Mouse (Mus musculus): ENCODE results near the gene Cd244a. TPM values are rescaled to one million over a fixed set of nuclear protein-coding genes. Genes with fewer than 3 reads are reported as not detected.

Gene Cd244a
- total RNA-seq, 2 experiments from 2014 or later: 0.38 to 0.41 TPM

- intact Hi-C loops (cut with DNase I): loop anchor here (5.0 kb wide), 1 partner anchor 206 kb away; the partner anchor contains the start of gene Klhdc9
- DNase-seq: no peak
These were observed 9.4 kb downstream of the Cd244a start for GRCm38 (mm10) chr1:171568436-171568835.

GRCm38 (mm10) chr1:171577168-171577567 is 18.2 kb downstream of the Cd244a start:
- intact Hi-C loops (cut with DNase I): no loop called here
- no peak for DNase-seq

- DNase-seq: no peak
- intact Hi-C loops (cut with DNase I): no loop called here
These were observed 25.6 kb downstream of the Cd244a start for GRCm38 (mm10) chr1:171584584-171584983.

GRCm38 (mm10) chr1:171604686-171605085 is 45.7 kb downstream of the Cd244a start:
- DNase-seq: no peak
- intact Hi-C loops (cut with DNase I): no loop called here

DNA sequence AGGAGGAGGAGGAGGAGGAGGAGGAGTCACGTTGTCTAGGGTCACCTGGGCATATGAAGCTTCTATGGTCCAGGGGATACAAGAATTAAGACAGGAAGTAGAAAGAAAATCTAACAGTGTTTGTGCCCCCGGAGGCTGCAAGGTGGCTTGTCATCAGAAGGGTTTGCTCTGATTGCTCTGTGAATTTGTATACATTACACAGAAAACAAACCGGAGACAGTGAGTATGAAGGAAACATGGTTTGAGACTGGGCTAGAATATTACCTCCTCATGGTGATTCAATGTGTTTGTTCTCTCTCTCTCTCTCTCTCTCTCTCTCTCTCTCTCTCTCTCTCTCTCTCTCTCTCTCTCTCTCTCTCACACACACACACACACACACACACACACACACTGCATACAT is 47.7 kb downstream of the Cd244a start:
- intact Hi-C loops (cut with DNase I): no loop called here
- DNase-seq: no peak

DNA sequence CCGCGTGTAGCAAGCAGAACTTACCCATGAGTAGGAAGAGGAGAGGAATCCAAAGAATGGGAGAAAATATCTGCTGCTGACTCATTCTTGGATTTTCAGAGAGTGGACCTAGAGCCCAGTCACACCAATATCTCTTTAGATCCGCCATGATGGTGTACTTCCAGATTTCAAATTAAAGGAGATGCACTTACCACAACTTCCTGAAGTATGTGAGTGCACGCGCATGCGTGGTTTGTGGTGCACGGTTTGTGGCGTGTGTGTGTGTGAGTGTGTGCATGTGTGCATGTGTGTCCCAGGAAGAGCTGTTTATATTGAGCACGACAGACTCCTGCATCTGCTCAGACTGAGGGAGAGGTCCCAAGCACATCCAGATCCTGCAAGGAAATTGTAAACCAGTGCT is 48.2 kb downstream of the Cd244a start, which contains the start of gene Ly9:
TSS of gene Ly9 (minus strand) at position 235 of the 400 bp plus-strand sequence.
- no peak for DNase-seq
- intact Hi-C loops (cut with DNase I): no loop called here

- intact Hi-C loops (cut with DNase I): no loop called here
- DNase-seq: no peak
These were observed 51.0 kb downstream of the Cd244a start for GRCm38 (mm10) chr1:171610026-171610425.

GRCm38 (mm10) chr1:171610781-171611180 is 51.8 kb downstream of the Cd244a start:
- intact Hi-C loops (cut with DNase I): no loop called here
- DNase-seq: no peak

- no peak for DNase-seq
- intact Hi-C loops (cut with DNase I): no loop called here
These were observed 55.0 kb downstream of the Cd244a start for GRCm38 (mm10) chr1:171613962-171614361.

DNA sequence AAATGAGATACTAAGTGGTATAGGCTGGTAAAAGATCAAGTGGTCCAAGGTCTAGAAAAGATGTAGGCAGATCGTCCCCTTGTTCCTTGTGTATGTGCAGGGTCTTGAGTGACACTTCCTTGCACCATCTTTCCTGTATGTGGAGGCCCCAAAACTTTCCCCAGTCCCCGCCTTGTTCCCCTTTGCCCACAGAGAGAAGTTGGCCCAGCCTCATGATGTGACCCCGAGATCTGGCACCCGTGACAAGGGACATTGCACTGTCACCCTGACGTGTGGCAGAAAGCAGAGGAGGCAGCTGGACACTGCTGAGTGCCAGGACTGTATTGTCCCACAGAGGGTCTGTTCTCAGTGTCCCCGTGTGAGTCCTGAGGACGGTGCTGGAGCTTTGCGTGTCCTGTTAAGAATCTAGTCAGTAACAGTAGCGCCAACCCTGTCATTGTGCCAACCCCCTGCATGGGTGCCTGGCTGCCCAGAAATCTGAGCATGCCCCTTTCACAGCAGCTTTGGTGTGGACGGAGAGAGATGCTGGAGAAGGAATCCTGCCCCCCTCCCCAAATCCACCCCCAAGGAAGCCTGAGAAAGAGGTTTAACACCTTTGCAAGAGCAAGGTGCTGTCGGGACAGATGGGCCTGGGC is 58.0 kb downstream of the Cd244a start:
- intact Hi-C loops (cut with DNase I): no loop called here
- no peak for DNase-seq

DNA sequence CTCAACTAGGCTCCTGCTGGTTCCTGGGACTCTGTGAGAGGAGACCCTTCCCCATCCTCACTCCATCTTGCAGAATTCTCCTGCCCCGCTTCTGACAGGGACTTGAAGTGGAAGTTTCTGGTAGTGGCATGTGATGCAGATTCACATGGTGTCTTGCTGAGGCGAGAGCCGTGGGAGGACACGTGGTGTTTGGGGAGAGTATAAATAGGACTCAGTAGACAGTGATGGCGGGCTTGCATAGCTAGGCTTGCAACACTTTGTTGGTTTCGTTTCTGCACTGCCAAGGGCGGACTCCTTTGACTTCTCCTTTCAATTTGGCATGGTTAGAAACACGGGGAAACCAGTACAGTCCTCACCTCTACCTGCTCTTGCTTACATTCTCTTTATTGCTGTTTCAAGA is 60.0 kb downstream of the Cd244a start:
- DNase-seq: peak in 1 of 2 experiments; percentile 11
- intact Hi-C loops (cut with DNase I): no loop called here

- intact Hi-C loops (cut with DNase I): no loop called here
These were observed 60.7 kb downstream of the Cd244a start for GRCm38 (mm10) chr1:171619645-171620044.

DNA sequence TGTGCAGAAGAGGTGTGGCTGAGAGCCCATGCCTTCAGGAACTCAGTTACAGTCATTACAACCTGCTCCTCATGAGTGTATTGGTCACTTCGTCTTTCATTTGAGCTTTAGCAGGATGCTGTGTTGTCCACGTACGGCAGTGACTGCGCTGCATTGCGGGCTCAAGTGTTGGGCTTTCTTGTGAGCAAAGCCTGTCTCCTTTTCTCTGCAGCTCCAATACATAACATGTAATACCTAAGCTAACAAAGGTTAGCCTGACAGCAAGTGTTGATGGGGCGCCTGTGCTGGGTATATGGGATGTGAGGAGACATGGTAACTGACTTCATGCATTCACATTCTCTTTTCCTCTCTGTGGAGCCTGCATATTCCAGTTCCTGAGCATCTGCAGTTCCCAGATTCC is 61.1 kb downstream of the Cd244a start:
- intact Hi-C loops (cut with DNase I): no loop called here
- DNase-seq: no peak

More at GRCm38 (mm10) chr1:171619645-171620044, 60.7 kb downstream of the Cd244a start:
- DNase-seq: no peak

- DNase-seq: no peak
- intact Hi-C loops (cut with DNase I): no loop called here
These were observed 68.8 kb downstream of the Cd244a start for GRCm38 (mm10) chr1:171627801-171628200.

GRCm38 (mm10) chr1:171629168-171629567 is 70.2 kb downstream of the Cd244a start:
- no peak for DNase-seq
- intact Hi-C loops (cut with DNase I): no loop called here

DNA sequence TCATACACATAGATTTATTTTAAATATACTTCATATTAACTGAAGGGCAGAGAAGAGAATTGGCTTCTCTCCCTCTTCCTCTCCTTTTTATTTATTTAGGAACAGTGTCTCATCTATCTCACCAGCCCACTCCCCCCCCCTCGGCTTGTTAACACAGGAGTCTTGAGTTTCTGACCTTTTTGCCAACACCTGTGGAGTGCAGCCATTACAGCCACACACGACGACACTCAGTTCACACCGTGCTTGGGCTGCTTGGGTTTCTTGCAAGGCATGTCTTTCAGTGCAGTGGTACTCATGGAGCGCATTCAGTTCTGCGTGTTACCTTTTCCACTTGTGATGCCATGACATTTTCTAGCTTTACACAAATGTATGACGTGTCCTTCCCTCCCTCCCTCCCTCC is 71.0 kb downstream of the Cd244a start:
- DNase-seq: no peak
- intact Hi-C loops (cut with DNase I): no loop called here

GRCm38 (mm10) chr1:171630912-171631311 is 71.9 kb downstream of the Cd244a start:
- intact Hi-C loops (cut with DNase I): no loop called here
- DNase-seq: no peak

DNA sequence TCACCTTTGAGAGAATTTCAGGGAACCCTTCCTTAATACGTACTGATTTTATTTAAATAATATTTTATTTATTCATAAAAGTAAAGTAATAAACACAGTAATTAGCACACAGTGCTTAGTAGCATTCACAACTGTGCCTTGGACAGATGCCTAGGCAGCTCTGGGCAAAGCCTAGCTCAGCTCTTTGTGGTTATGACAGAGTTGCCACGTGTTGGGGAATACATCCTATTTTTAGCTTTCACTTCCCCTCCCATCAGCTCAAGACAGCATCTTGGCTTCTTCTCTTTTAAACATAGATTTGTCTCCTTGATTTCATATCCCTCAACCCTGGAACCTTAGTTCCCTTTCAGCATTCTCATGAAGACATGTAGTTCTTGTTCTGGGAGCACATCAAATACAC is 72.5 kb downstream of the Cd244a start:
- intact Hi-C loops (cut with DNase I): no loop called here
- DNase-seq: peak; percentile 32 to 38

DNA sequence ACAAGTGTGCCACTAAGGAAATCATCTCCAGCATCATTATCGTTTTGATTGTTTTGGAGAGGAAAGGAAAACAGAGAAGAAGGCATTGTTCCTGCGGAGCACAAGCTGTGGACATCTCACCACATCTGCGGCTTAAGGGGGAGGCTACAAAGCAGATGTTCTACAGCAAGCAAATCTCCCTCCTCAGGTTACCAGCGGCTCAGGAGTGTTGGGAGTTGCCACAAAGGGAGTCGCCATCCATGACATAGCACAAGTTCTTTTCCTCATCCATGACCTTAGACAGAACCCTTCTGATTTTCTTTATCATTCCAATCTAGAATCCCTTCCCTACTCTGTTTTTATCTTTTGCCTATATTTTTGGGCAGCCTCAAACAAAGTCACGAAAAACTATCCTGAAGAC is 76.7 kb downstream of the Cd244a start:
- DNase-seq: no peak
- intact Hi-C loops (cut with DNase I): no loop called here

GRCm38 (mm10) chr1:171637101-171637500 is 78.1 kb downstream of the Cd244a start:
- intact Hi-C loops (cut with DNase I): no loop called here
- no peak for DNase-seq

DNA sequence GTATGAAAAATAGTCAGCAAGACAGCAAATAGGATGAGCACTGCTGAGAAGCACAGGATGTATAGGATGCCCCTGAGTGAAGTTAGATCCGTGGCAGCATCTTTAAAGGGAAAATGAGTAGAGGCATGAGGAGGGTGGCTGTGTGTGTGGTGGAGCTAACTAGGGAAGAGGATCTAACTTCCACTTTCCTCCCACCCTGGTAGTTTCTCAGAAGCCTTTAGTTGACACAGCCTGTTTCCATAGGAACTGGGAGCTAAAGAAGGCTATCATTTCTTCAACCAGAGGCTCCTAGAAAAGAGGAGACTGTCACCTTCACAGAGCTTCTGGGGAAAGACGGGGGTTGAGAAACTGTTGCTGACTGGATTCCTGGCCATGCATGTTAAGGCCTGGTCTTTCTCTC is 79.7 kb downstream of the Cd244a start:
- intact Hi-C loops (cut with DNase I): no loop called here
- no peak for DNase-seq

- no peak for DNase-seq
- intact Hi-C loops (cut with DNase I): no loop called here
These were observed 81.8 kb downstream of the Cd244a start for GRCm38 (mm10) chr1:171640796-171641195.

- intact Hi-C loops (cut with DNase I): no loop called here
- DNase-seq: no peak
These were observed 84.6 kb downstream of the Cd244a start for GRCm38 (mm10) chr1:171643612-171644011.
